Mouse (Mus musculus) MEL (cell line): Measurements from ENCODE around the gene 6030452D12Rik.

Source experiments
- CHD1 ChIP-seq: IDR thresholded peaks from 2 replicates; pipeline ENCODE4 v1.6.1; 2012; ENCODE audit warnings: low read depth, mild to moderate bottlenecking, inconsistent platforms, low read length, improper control_type of control experiment
- CTCF ChIP-seq, 3 experiments: IDR thresholded peaks in 2 of 3; conservative IDR thresholded peaks in 1 of 3; 2 replicates each; pipeline ENCODE4 v1.5.1; 2011 to 2012; ENCODE audit warnings: low read length in 3 of 3, low read depth in 2 of 3, mild to moderate bottlenecking in 2 of 3, improper control_type of control experiment in 1 of 3, inconsistent platforms in 1 of 3, mixed read lengths in 1 of 3, moderate library complexity in 1 of 3; ENCODE audit not compliant: control insufficient read depth in 1 of 3, insufficient read depth in 1 of 3, poor library complexity in 1 of 3, severe bottlenecking in 1 of 3
- EP300 ChIP-seq, 2 experiments: IDR thresholded peaks; 2 replicates each; pipeline ENCODE4 v1.6.1; 2011; ENCODE audit warnings: improper control_type of control experiment in 2 of 2, low read length in 2 of 2, low read depth in 1 of 2, mild to moderate bottlenecking in 1 of 2
- MYC ChIP-seq: IDR thresholded peaks from 2 replicates; pipeline ENCODE4 v1.6.1; 2011; ENCODE audit warnings: low read depth, mild to moderate bottlenecking, low read length, improper control_type of control experiment, moderate library complexity
- POLR2A ChIP-seq, 2 experiments: IDR thresholded peaks; 2 replicates each; pipeline ENCODE4 v1.6.1; 2011 to 2012; ENCODE audit warnings: low read length in 2 of 2, mild to moderate bottlenecking in 2 of 2, control low read depth in 1 of 2, improper control_type of control experiment in 1 of 2, low read depth in 1 of 2, moderate library complexity in 1 of 2; ENCODE audit not compliant: control insufficient read depth in 1 of 2, insufficient read depth in 1 of 2, poor library complexity in 1 of 2
- UBTF ChIP-seq: IDR thresholded peaks from 2 replicates; pipeline ENCODE4 v1.6.1; 2012; ENCODE audit warnings: low read depth, mild to moderate bottlenecking, inconsistent platforms, low read length, improper control_type of control experiment, moderate library complexity, borderline replicate concordance; ENCODE audit not compliant: insufficient read depth
- USF1 ChIP-seq: IDR thresholded peaks from 2 replicates; pipeline ENCODE4 v1.6.1; 2014; ENCODE audit warnings: low read depth, mild to moderate bottlenecking, inconsistent platforms, low read length, improper control_type of control experiment, moderate library complexity
- USF2 ChIP-seq, 2 experiments: IDR thresholded peaks; 2 replicates each; pipeline ENCODE4 v1.6.1; 2011 to 2012; ENCODE audit warnings: improper control_type of control experiment in 2 of 2, low read length in 2 of 2, borderline replicate concordance in 1 of 2, inconsistent platforms in 1 of 2, low read depth in 1 of 2, mild to moderate bottlenecking in 1 of 2; ENCODE audit not compliant: insufficient read depth in 1 of 2
- ZC3H11A ChIP-seq: IDR thresholded peaks from 2 replicates; pipeline ENCODE4 v1.6.1; 2012; ENCODE audit warnings: low read depth, mild to moderate bottlenecking, inconsistent platforms, low read length, improper control_type of control experiment

GRCm38 (mm10) chr8:106505328-106505965 lies 5.1 kb downstream of the 6030452D12Rik start:
- no peak for TF ChIP-seq UBTF
- TF ChIP-seq CTCF (IDR thresholded peaks at IDR 0.05 in 2 of 3, conservative IDR thresholded peaks at IDR 0.05 in 1 of 3; ENCODE audit: control insufficient read depth in 1 of 3, insufficient read depth in 1 of 3, low read depth in 2 of 3, low read length in 3 of 3, poor library complexity in 1 of 3, severe bottlenecking in 1 of 3) = no peak
- TF ChIP-seq USF2 (IDR thresholded peaks at IDR 0.05; ENCODE audit: borderline replicate concordance in 1 of 2, insufficient read depth in 1 of 2, low read depth in 1 of 2, low read length in 2 of 2) = no peak
- no peak for TF ChIP-seq EP300 (IDR thresholded peaks at IDR 0.05; ENCODE audit: low read depth in 1 of 2, low read length in 2 of 2)
- TF ChIP-seq POLR2A (IDR thresholded peaks at IDR 0.05; ENCODE audit: control insufficient read depth in 1 of 2, insufficient read depth in 1 of 2, low read depth in 1 of 2, low read length in 2 of 2, poor library complexity in 1 of 2) = no peak
- no peak for TF ChIP-seq ZC3H11A
- TF ChIP-seq USF1 = no peak
- no peak for TF ChIP-seq CHD1
- no peak for TF ChIP-seq MYC
